Mouse (Mus musculus) ovary, adult 18-20 months (tissue): Measurements from ENCODE around the gene Hnrnpa0.
"Not testable (repeated sequence)": the region's sequence is repeated elsewhere in the genome, so short reads cannot be mapped to it uniquely, and the experiment has no call there.

Source experiments
- DNase-seq: peaks from one replicate; pipeline ENCODE4 v3.0.0; 2022; ENCODE audit warnings: low spot score, mixed read lengths

The Hnrnpa0 gene

GRCm38 (mm10) chr13:58128396-58128767, at the start of gene Hnrnpa0:
TSS of gene Hnrnpa0 (minus strand) at chr13:58128556.
- DNase-seq = peak; percentile 87

GRCm38 (mm10) chr13:58177511-58178208, 49.3 kb upstream of the Hnrnpa0 start:
- DNase-seq = peak; percentile 99

GRCm38 (mm10) chr13:58176105-58176504, 47.7 kb upstream of the Hnrnpa0 start:
- no peak for DNase-seq

GRCm38 (mm10) chr13:58168119-58168518, 39.8 kb upstream of the Hnrnpa0 start:
- DNase-seq = no peak

- no peak for DNase-seq
These were observed 35.0 kb upstream of the Hnrnpa0 start for GRCm38 (mm10) chr13:58163343-58163742.

GRCm38 (mm10) chr13:58160761-58161160, 32.4 kb upstream of the Hnrnpa0 start:
- no peak for DNase-seq

GRCm38 (mm10) chr13:58158099-58158912, 29.9 kb upstream of the Hnrnpa0 start:
- peak; percentile 57 for DNase-seq

GRCm38 (mm10) chr13:58157447-58158098, 29.2 kb upstream of the Hnrnpa0 start, which contains the start of gene Idnk:
TSS of gene Idnk (plus strand) at chr13:58157649.
- DNase-seq = peak; percentile 84

GRCm38 (mm10) chr13:58157036-58157435, 28.7 kb upstream of the Hnrnpa0 start:
- DNase-seq = no peak

- no peak for DNase-seq
These were observed 27.7 kb upstream of the Hnrnpa0 start for GRCm38 (mm10) chr13:58156031-58156430.

- no peak for DNase-seq
These were observed 22.1 kb upstream of the Hnrnpa0 start for GRCm38 (mm10) chr13:58150442-58150841.

- DNase-seq = no peak
These were observed 21.3 kb upstream of the Hnrnpa0 start for GRCm38 (mm10) chr13:58149629-58150028.

- no peak for DNase-seq
These were observed 20.7 kb upstream of the Hnrnpa0 start for GRCm38 (mm10) chr13:58149033-58149558.

GRCm38 (mm10) chr13:58148256-58148831, 20.0 kb upstream of the Hnrnpa0 start:
- DNase-seq = peak; percentile 55

GRCm38 (mm10) chr13:58147760-58148159, 19.4 kb upstream of the Hnrnpa0 start:
- DNase-seq = no peak

- DNase-seq = not testable (repeated sequence)
These were observed 18.2 kb upstream of the Hnrnpa0 start for GRCm38 (mm10) chr13:58146603-58147002.

- no peak for DNase-seq
These were observed 3.3 kb upstream of the Hnrnpa0 start for GRCm38 (mm10) chr13:58131692-58132091.

GRCm38 (mm10) chr13:58129687-58130246, 1.4 kb upstream of the Hnrnpa0 start:
- no peak for DNase-seq

GRCm38 (mm10) chr13:58128768-58129671, 664 bp upstream of the Hnrnpa0 start:
- peak; percentile 95 for DNase-seq

- DNase-seq = peak; percentile 25
These were observed 492 bp downstream of the Hnrnpa0 start for GRCm38 (mm10) chr13:58127766-58128361.
